Mouse (Mus musculus): ENCODE results near the gene Dnase1l3. TPM values are rescaled to one million over a fixed set of nuclear protein-coding genes. Genes with fewer than 3 reads are reported as not detected.

Dnase1l3 gene
- polyA plus RNA-seq, 1 experiment: 0.30 TPM

DNA sequence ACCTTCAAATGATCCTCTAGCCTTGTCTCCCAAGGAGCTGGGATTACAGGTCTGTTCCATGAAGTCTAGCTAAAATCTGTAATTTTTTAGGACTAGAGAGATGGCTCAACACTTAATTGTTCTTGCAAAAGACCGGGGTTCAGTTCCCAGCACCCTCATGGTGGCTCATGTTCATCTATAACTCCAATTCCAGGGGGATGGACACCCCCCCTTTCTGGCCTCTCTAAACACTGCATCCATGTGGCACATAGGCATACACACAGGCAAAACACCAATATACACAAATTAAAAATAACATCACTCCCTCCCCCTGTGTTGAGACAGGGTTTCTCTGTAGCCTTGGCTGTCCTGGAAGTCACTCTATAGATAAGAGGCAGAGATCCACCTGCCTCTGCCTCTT is 25.6 kb upstream of the Dnase1l3 start:
- Histone ChIP-seq H3K4me3 (ENCODE audit: low read depth, low read length) (no peak overlapping the region), H3K27me3 (ENCODE audit: control insufficient read depth, insufficient read depth, low read length, poor library complexity, severe bottlenecking) (no peaks in the 10 kb centered on the region), H3K9me3 (replicated peaks; ENCODE audit: control insufficient read depth, insufficient read depth, low read length, poor library complexity, severe bottlenecking) (no peaks in the 10 kb centered on the region), H3K4me1 (ENCODE audit: control insufficient read depth, insufficient read depth, low read length) (no peaks in the 10 kb centered on the region), H3K36me3 (ENCODE audit: control insufficient read depth, insufficient read depth, low read length, poor library complexity, severe bottlenecking) (no peaks in the 10 kb centered on the region), H3K9ac (ENCODE audit: low read depth, poor library complexity, severe bottlenecking) (no peak overlapping the region), H3K27ac (ENCODE audit: insufficient read depth, low read length) (no peak overlapping the region)
- TF ChIP-seq CTCF (IDR thresholded peaks at IDR 0.05; ENCODE audit: low read depth, low read length) (no peak), POLR2A (IDR thresholded peaks at IDR 0.05; ENCODE audit: insufficient read depth, low read length) (no peak), EP300 (IDR thresholded peaks at IDR 0.05; ENCODE audit: insufficient read depth, low read depth, low read length) (no peak)

DNA sequence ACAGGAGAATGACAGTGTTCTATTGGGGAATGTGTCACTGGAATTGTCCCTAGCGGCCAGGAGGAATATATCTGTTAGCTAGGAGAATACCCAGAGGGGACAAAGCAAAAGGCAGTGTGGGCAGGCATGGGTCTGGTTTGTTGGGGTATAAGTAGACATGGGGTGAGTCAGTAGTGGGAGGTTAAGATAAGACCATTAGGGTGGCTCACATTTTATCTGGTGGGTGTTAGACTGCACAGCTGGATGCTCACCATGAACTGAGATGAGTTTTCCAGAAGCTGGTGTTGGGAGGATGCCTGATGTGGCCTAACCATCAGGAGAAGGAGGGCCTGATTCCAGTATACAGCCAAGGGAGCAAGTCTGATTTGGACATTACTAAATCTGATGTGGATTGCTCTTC is 22.6 kb upstream of the Dnase1l3 start:
- Histone ChIP-seq H3K27me3 (ENCODE audit: control insufficient read depth, insufficient read depth, low read length, poor library complexity, severe bottlenecking) (no peaks in the 10 kb centered on the region), H3K9me3 (replicated peaks; ENCODE audit: control insufficient read depth, insufficient read depth, low read length, poor library complexity, severe bottlenecking) (no peaks in the 10 kb centered on the region), H3K9ac (ENCODE audit: low read depth, poor library complexity, severe bottlenecking) (no peak overlapping the region), H3K27ac (ENCODE audit: insufficient read depth, low read length) (no peak overlapping the region), H3K4me3 (ENCODE audit: low read depth, low read length) (no peak overlapping the region), H3K4me1 (ENCODE audit: control insufficient read depth, insufficient read depth, low read length) (peaks cover 2% of the 10 kb centered on the region), H3K36me3 (ENCODE audit: control insufficient read depth, insufficient read depth, low read length, poor library complexity, severe bottlenecking) (no peaks in the 10 kb centered on the region)
- no peak for TF ChIP-seq EP300 (IDR thresholded peaks at IDR 0.05; ENCODE audit: insufficient read depth, low read depth, low read length)

DNA sequence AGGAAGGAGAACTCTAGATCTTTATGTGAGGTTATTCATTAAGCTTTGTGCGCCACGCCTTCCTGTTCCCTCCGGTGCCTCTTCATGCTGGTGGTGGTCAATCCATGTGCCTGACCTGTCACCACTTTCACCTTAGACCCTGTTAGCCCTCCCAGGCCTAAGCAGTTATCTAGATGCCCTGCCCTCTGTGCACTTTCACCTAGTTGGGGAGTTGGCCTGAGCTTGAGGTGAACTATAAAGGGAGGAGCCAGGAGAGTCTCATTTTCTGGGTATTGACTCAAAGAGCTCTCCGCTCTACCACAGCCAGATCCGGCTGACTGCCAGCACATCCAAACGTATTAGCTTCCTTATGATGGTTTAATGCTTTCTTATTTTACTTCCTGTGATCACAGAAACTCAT is 21.9 kb upstream of the Dnase1l3 start:
- no peak overlapping the region for H3K9ac ChIP-seq (ENCODE audit: low read depth, poor library complexity, severe bottlenecking)
- H3K4me1 ChIP-seq (ENCODE audit: control insufficient read depth, insufficient read depth, low read length): peaks cover 2% of the 10 kb centered on the region
- H3K27ac ChIP-seq (ENCODE audit: insufficient read depth, low read length): no peak overlapping the region
- H3K4me3 ChIP-seq (ENCODE audit: low read depth, low read length): no peak overlapping the region
- H3K9me3 ChIP-seq (replicated peaks; ENCODE audit: control insufficient read depth, insufficient read depth, low read length, poor library complexity, severe bottlenecking): no peaks in the 10 kb centered on the region
- no peak for TF ChIP-seq EP300 (IDR thresholded peaks at IDR 0.05; ENCODE audit: insufficient read depth, low read depth, low read length)
- TF ChIP-seq POLR2A (IDR thresholded peaks at IDR 0.05; ENCODE audit: insufficient read depth, low read length): no peak
- no peak for TF ChIP-seq CTCF (IDR thresholded peaks at IDR 0.05; ENCODE audit: low read depth, low read length)
- H3K36me3 ChIP-seq (ENCODE audit: control insufficient read depth, insufficient read depth, low read length, poor library complexity, severe bottlenecking): no peaks in the 10 kb centered on the region
- H3K27me3 ChIP-seq (ENCODE audit: control insufficient read depth, insufficient read depth, low read length, poor library complexity, severe bottlenecking): no peaks in the 10 kb centered on the region

DNA sequence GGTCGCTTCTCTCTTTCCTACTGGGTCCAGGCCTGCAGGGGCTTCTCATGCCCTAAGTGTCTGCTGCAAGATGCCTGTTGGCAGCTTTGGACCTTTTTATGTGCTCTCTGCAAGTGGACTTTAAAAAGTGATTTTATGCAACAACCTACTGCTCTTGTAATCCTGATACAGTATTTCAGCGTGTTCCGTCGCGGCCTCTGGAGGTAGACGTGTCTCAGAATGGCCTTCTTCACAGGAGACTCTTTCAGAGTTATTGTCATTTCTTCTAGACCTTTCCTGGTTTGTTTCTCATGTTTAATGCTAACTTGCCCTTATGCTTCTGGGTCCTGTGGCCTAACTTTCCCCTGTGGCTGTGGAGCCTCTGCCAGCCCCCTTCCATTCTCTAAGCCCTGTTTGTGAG is 21.4 kb upstream of the Dnase1l3 start:
- Histone ChIP-seq H3K4me3 (ENCODE audit: low read depth, low read length) (no peak overlapping the region), H3K9ac (ENCODE audit: low read depth, poor library complexity, severe bottlenecking) (no peak overlapping the region), H3K4me1 (ENCODE audit: control insufficient read depth, insufficient read depth, low read length) (peaks cover 2% of the 10 kb centered on the region), H3K9me3 (replicated peaks; ENCODE audit: control insufficient read depth, insufficient read depth, low read length, poor library complexity, severe bottlenecking) (no peaks in the 10 kb centered on the region), H3K27me3 (ENCODE audit: control insufficient read depth, insufficient read depth, low read length, poor library complexity, severe bottlenecking) (no peaks in the 10 kb centered on the region), H3K36me3 (ENCODE audit: control insufficient read depth, insufficient read depth, low read length, poor library complexity, severe bottlenecking) (no peaks in the 10 kb centered on the region), H3K27ac (ENCODE audit: insufficient read depth, low read length) (no peak overlapping the region)
- no peak for TF ChIP-seq POLR2A (IDR thresholded peaks at IDR 0.05; ENCODE audit: insufficient read depth, low read length)

DNA sequence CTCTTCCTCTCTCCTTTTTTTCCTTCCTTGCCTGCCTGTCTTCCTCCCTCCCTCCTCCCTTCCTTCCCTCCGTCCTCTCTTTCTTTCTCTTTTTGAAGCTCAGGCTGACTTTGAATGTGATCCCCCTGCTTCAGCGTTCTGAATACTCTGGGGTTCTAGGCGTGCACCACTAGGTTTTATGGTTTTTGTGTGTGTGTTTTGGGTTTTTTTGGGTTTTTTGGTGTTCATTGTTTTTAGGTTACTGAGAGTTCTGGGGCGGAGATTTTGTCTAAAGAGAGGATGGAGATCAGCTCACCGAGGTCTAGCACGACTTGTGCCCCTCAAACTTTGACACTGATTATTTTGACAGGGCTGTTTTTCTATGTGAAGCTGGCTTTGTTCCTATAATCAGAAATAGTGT is 17.6 kb upstream of the Dnase1l3 start:
- peaks cover 2% of the 10 kb centered on the region for H3K4me1 ChIP-seq (ENCODE audit: control insufficient read depth, insufficient read depth, low read length)
- no peaks in the 10 kb centered on the region for H3K27me3 ChIP-seq (ENCODE audit: control insufficient read depth, insufficient read depth, low read length, poor library complexity, severe bottlenecking)
- no peak for TF ChIP-seq EP300 (IDR thresholded peaks at IDR 0.05; ENCODE audit: insufficient read depth, low read depth, low read length)
- TF ChIP-seq POLR2A (IDR thresholded peaks at IDR 0.05; ENCODE audit: insufficient read depth, low read length): no peak
- no peak for TF ChIP-seq CTCF (IDR thresholded peaks at IDR 0.05; ENCODE audit: low read depth, low read length)
- no peaks in the 10 kb centered on the region for H3K9me3 ChIP-seq (replicated peaks; ENCODE audit: control insufficient read depth, insufficient read depth, low read length, poor library complexity, severe bottlenecking)
- H3K27ac ChIP-seq (ENCODE audit: insufficient read depth, low read length): no peak overlapping the region
- no peak overlapping the region for H3K4me3 ChIP-seq (ENCODE audit: low read depth, low read length)
- H3K36me3 ChIP-seq (ENCODE audit: control insufficient read depth, insufficient read depth, low read length, poor library complexity, severe bottlenecking): no peaks in the 10 kb centered on the region
- no peak overlapping the region for H3K9ac ChIP-seq (ENCODE audit: low read depth, poor library complexity, severe bottlenecking)

DNA sequence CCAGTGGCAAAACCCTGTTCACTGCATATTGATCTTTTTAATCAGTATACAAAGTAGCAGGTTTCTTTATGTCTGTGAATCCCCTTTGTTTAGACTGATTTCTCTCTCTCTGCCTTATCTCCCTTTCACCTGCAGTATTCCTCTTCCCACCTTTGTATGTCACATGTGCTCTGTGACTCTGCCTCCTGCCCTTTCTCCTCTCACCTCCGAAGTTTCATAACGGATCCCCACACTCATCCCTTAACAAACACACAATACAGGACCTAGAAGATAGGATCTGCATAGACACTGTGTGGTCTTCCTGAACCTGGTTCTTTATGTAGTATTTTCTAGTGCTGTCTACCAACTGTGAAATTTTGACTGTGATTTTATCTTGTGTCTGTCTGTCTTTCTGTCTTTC is 16.9 kb upstream of the Dnase1l3 start:
- Histone ChIP-seq H3K36me3 (ENCODE audit: control insufficient read depth, insufficient read depth, low read length, poor library complexity, severe bottlenecking) (no peaks in the 10 kb centered on the region), H3K4me3 (ENCODE audit: low read depth, low read length) (no peak overlapping the region), H3K27ac (ENCODE audit: insufficient read depth, low read length) (no peak overlapping the region), H3K9me3 (replicated peaks; ENCODE audit: control insufficient read depth, insufficient read depth, low read length, poor library complexity, severe bottlenecking) (no peaks in the 10 kb centered on the region), H3K27me3 (ENCODE audit: control insufficient read depth, insufficient read depth, low read length, poor library complexity, severe bottlenecking) (no peaks in the 10 kb centered on the region), H3K9ac (ENCODE audit: low read depth, poor library complexity, severe bottlenecking) (no peak overlapping the region), H3K4me1 (ENCODE audit: control insufficient read depth, insufficient read depth, low read length) (peaks cover 2% of the 10 kb centered on the region)
- TF ChIP-seq POLR2A (IDR thresholded peaks at IDR 0.05; ENCODE audit: insufficient read depth, low read length): no peak
- TF ChIP-seq EP300 (IDR thresholded peaks at IDR 0.05; ENCODE audit: insufficient read depth, low read depth, low read length): no peak
- no peak for TF ChIP-seq CTCF (IDR thresholded peaks at IDR 0.05; ENCODE audit: low read depth, low read length)
